Mouse (Mus musculus) stomach, postnatal 0 days (tissue): ENCODE measurements around the gene Snx4.

Source experiments
- CTCF ChIP-seq: IDR thresholded peaks from 2 replicates; pipeline ENCODE4 v1.5.1; 2016; ENCODE audit warnings: antibody characterized with exemption, low read depth, mild to moderate bottlenecking, moderate library complexity
- EP300 ChIP-seq: optimal IDR thresholded peaks from 2 replicates; pipeline ENCODE3; 2016; ENCODE audit warnings: antibody characterized with exemption

DNA sequence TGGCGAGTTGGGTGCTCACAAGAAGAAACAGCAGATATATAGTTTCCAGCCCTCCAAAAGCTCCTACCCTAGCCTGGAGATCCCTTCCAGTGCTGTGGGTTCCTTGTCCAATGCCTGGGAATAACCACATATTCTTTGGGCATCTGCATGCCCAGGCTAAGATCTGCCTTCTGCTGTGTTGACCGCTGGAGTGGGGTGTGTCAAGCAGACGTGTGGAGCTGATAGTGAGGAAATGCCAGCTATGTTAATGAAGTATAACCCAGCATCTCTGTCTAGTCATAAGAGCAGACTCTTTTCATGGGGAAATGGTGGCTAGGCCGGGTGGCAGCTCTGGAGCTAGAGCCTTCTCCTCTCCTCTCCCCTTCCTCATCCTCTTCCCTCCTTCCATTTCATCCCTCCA lies 64.4 kb downstream of the Snx4 start:
- no peak for TF ChIP-seq CTCF
- TF ChIP-seq EP300, result no peak
